Mouse (Mus musculus) E14TG2a.4 (cell line): ENCODE measurements at regions not wholly inside any gene's neighbourhood (a gene's known extent, or its start where the extent isn't known, plus 50 kb on each side); places are given as distances from the start of the nearest gene placed in this dataset.
A peak's percentile ranks its signal among the peaks of the same experiment; 100 is the strongest.

ENCODE experiments used
- H3K27me3 ChIP-seq: 2 replicates; pipeline ENCODE4 v1.6.1; 2014; ENCODE audit warnings: low read length, control low read depth; ENCODE audit not compliant: insufficient read depth
- H3K36me3 ChIP-seq: 2 replicates; pipeline ENCODE4 v1.6.1; 2014; ENCODE audit warnings: low read length, control low read depth; ENCODE audit not compliant: insufficient read depth
- H3K4me1 ChIP-seq: replicated peaks from 2 replicates; pipeline ENCODE4 v1.6.1; 2014; ENCODE audit warnings: low read depth, low read length, control low read depth
- H3K4me3 ChIP-seq: replicated peaks from 2 replicates; pipeline ENCODE4 v1.5.1; 2014; ENCODE audit warnings: mild to moderate bottlenecking, low read length
- H3K9me3 ChIP-seq: 2 replicates; pipeline ENCODE4 v1.6.1; 2014; ENCODE audit warnings: low read length, control low read depth
- CTCF ChIP-seq: conservative IDR thresholded peaks from 2 replicates; pipeline ENCODE4 v1.5.1; 2014; ENCODE audit warnings: low read length
- NANOG ChIP-seq: IDR thresholded peaks from 2 replicates; pipeline ENCODE4 v1.6.1; 2014; ENCODE audit warnings: borderline replicate concordance, low read length, mixed read lengths
- POU5F1 ChIP-seq: IDR thresholded peaks from 2 replicates; pipeline ENCODE4 v1.6.1; 2014; ENCODE audit warnings: low read length, borderline replicate concordance

- H3K27me3 ChIP-seq = peaks cover 46% of the 10 kb centered on the region
- no peaks in the 10 kb centered on the region for H3K9me3 ChIP-seq
- H3K36me3 ChIP-seq = no peaks in the 10 kb centered on the region
- peaks cover 22% of the 10 kb centered on the region for H3K4me1 ChIP-seq
- TF ChIP-seq NANOG (peak; percentile 81), POU5F1 (peak; percentile 77; the same call in 1 of the 2 replicates), CTCF (no peak)
- H3K4me3 ChIP-seq = no peak overlapping the region
Observed at GRCm38 (mm10) chr12:14088960-14089359, 62.9 kb downstream of the Fam84a start.

GRCm38 (mm10) chr12:14082771-14083170, 69.1 kb downstream of the Fam84a start:
- Histone ChIP-seq H3K4me3 (no peak overlapping the region), H3K9me3 (no peaks in the 10 kb centered on the region), H3K36me3 (no peaks in the 10 kb centered on the region), H3K27me3 (peaks cover 22% of the 10 kb centered on the region), H3K4me1 (peaks cover 7% of the 10 kb centered on the region)
- TF ChIP-seq POU5F1 (no peak), CTCF (no peak), NANOG (no peak)

DNA sequence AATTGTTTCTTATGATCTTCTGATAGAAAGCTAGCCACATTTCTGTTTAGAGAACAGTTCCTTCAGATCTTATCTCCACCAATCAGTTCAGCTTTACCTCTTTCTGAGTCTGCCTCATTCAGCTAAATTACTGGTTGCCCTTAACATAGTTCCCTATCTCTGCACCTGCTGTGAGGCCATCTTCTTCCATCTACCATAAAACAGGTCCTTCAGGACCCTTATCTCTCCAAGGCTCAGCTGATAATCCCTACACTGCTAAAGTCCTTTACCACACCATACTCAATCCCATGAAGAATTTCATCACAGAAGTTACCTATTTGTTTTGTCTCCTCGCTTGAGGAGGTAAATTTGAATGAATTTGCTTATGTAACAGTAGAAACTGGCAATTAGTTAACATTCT, 72.0 kb downstream of the Fam84a start:
- Histone ChIP-seq H3K4me1 (no peaks in the 10 kb centered on the region), H3K9me3 (no peaks in the 10 kb centered on the region), H3K4me3 (no peak overlapping the region), H3K27me3 (peaks cover 11% of the 10 kb centered on the region), H3K36me3 (no peaks in the 10 kb centered on the region)
- TF ChIP-seq NANOG = no peak
- no peak for TF ChIP-seq CTCF
- TF ChIP-seq POU5F1 = no peak

DNA sequence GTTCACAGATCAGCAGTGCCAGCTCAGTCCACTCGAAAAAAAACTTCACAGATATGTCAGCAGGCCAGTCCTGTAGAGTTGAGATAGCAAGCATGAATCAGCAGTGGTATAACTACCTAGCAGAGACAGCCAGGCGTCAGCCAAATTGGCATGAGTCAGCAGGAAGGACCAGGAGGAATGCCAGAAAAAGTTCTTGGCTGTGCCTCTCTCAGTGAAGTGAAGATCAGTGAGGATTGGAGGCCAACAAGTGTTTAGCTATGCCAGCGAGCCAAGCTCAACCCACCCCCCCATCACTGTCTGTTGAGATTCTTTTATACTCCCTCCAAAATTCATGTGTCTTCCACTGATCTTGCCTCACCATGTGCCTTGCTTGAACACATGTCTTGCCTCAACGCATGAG, 82.8 kb downstream of the Fam84a start:
- H3K4me1 ChIP-seq = no peaks in the 10 kb centered on the region
- no peak overlapping the region for H3K4me3 ChIP-seq
- H3K27me3 ChIP-seq = no peaks in the 10 kb centered on the region; the same call in 1 of the 2 replicates
- TF ChIP-seq CTCF = no peak
- TF ChIP-seq POU5F1 = no peak
- TF ChIP-seq NANOG = no peak
- no peaks in the 10 kb centered on the region for H3K9me3 ChIP-seq
- H3K36me3 ChIP-seq = no peaks in the 10 kb centered on the region

DNA sequence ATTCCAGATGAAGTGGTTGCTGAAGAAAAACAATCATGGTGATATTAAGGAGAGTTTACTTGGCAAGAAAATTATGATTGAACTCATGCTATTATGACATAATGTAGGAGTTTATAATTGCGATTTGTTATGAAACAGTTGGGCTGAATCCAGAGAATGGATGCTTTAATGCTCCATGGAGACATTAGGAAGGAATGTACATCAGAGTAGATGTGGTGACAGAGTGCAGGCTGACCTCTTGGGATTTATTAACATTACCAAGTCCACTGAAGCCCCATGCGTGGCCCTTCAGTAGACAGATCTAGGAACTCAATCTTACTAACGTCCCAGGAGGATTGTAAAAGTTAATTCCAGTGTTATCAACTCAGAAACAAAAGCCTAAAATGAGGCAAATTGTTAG, 86.5 kb downstream of the Fam84a start:
- no peaks in the 10 kb centered on the region for H3K36me3 ChIP-seq
- TF ChIP-seq POU5F1 (no peak), CTCF (no peak), NANOG (no peak)
- no peaks in the 10 kb centered on the region for H3K4me1 ChIP-seq
- no peaks in the 10 kb centered on the region; the same call in 1 of the 2 replicates for H3K27me3 ChIP-seq
- H3K9me3 ChIP-seq = no peaks in the 10 kb centered on the region
- no peak overlapping the region for H3K4me3 ChIP-seq

DNA sequence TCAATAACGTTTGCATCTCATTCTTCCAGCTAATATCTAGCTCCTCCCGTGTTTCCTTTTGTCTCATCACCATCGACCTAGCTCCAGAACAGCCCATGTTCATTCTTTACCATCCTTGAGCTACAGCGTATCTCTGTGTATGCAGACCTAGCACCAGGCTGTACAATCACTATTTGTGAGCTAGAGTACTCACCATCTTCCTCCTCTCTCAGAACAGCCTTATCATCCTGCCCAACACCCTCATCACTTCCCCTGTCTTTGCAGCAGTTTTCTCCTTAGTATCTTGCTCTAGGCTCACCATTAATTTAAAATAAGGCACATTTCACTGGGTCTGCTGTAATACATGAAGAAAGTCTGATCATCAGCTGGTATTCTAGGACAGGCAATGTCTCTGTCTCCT, 88.6 kb downstream of the Fam84a start:
- TF ChIP-seq CTCF (no peak), NANOG (no peak), POU5F1 (no peak)
- H3K36me3 ChIP-seq = no peaks in the 10 kb centered on the region
- no peaks in the 10 kb centered on the region for H3K27me3 ChIP-seq

DNA sequence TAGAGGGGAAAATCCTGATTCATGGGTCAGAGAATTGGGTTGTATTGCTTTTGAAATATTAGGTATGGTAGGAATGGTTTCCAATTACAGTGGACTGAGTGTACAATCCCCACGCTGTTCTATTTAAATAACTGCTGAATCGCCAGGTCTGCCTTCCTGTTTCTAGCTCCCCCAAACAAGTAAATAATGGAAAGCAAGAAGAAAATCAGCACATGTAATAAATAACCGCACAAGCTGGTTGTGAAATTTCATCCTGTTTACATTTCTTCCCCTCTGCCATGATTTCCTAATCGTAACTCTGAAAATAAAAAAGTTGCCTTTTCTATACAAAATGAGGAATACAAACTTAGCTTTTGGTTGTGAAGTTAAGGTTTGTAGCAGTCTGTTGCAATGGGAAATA, 95.7 kb downstream of the Fam84a start:
- no peaks in the 10 kb centered on the region for H3K36me3 ChIP-seq
- H3K27me3 ChIP-seq = no peaks in the 10 kb centered on the region
- no peak overlapping the region for H3K4me3 ChIP-seq
- TF ChIP-seq NANOG (no peak), POU5F1 (no peak), CTCF (no peak)
- H3K4me1 ChIP-seq = no peaks in the 10 kb centered on the region
- no peaks in the 10 kb centered on the region for H3K9me3 ChIP-seq

More for the DNA sequence above, 88.6 kb downstream of the Fam84a start:
- no peak overlapping the region for H3K4me3 ChIP-seq
- no peaks in the 10 kb centered on the region for H3K4me1 ChIP-seq
- no peaks in the 10 kb centered on the region for H3K9me3 ChIP-seq

DNA sequence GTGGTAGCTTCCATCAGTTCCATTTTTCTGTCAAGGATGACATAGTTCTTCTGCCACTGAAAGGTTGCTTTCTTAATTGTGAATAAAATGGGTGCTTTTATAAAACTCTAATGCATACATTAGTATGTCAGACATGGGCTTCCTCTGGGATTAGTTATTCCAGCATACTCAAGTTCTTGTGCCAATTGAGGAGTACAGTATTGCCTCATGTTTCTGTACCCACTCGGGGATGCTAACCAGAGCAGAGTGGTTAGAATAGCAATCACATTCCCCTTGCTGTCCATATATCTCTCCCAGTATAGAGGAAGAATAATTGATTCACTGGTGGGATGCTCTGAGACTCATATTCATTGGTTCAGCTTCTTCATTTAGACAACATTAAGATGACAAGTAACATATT, 119.5 kb downstream of the Fam84a start:
- no peak for TF ChIP-seq CTCF
- TF ChIP-seq NANOG = no peak
- no peak for TF ChIP-seq POU5F1
- Histone ChIP-seq H3K36me3 (no peaks in the 10 kb centered on the region), H3K9me3 (no peaks in the 10 kb centered on the region)

DNA sequence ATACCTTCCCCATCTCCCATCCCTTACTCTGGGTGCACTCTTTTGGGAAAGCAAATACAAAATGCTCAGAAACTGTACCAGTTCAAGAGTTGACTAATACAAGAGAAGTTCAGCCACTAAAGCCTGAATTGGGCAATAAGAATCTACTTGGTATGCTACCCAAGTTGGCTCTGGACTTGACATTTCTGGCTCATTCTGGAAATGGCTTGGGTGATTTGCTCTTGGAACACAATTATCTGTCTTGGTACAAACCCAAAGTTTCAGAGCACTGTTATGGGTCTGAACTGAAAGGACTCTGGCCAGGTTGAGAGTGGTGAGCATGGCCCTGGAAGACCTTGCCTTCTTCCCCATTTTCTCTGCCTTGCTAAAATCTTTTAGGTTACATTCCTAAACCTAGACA, 136.6 kb downstream of the Fam84a start:
- no peak for TF ChIP-seq NANOG
- no peak for TF ChIP-seq CTCF
- TF ChIP-seq POU5F1 = no peak
- Histone ChIP-seq H3K27me3 (no peaks in the 10 kb centered on the region), H3K4me3 (no peak overlapping the region), H3K36me3 (no peaks in the 10 kb centered on the region), H3K4me1 (no peaks in the 10 kb centered on the region), H3K9me3 (no peaks in the 10 kb centered on the region)

More for the DNA sequence above, 119.5 kb downstream of the Fam84a start:
- Histone ChIP-seq H3K4me3 (no peak overlapping the region), H3K27me3 (no peaks in the 10 kb centered on the region), H3K4me1 (no peaks in the 10 kb centered on the region)
